Mouse (Mus musculus) embryonic facial prominence, embryonic 10.5 days (tissue): ENCODE measurements around the gene Lancl3. TPM values are rescaled to one million over a fixed set of nuclear protein-coding genes. Genes with fewer than 3 reads are reported as not detected.
"Not testable (repeated sequence)": the region's sequence is repeated elsewhere in the genome, so short reads cannot be mapped to it uniquely, and the experiment has no call there.

Source experiments
- DNase-seq: peaks from one replicate; pipeline ENCODE4 v3.0.0-alpha.2; 2017; ENCODE audit warnings: low spot score
- H3K27ac ChIP-seq: fragments of 300-500 bp; sonication (generic); replicated peaks from 2 replicates; pipeline ENCODE4 v1.5.1; 2016; ENCODE audit warnings: mild to moderate bottlenecking
- H3K27me3 ChIP-seq: fragments of 300-500 bp; sonication (generic); replicated peaks from 2 replicates; pipeline ENCODE4 v1.6.1; 2016; ENCODE audit warnings: low read depth, mild to moderate bottlenecking; ENCODE audit not compliant: poor library complexity, severe bottlenecking
- H3K36me3 ChIP-seq: fragments of 300-500 bp; sonication (generic); replicated peaks from 2 replicates; pipeline ENCODE4 v1.6.1; 2016; ENCODE audit warnings: mild to moderate bottlenecking, moderate library complexity
- H3K4me1 ChIP-seq: fragments of 300-500 bp; sonication (generic); 2 replicates; pipeline ENCODE4 v1.6.1; 2016
- H3K4me3 ChIP-seq: fragments of 300-500 bp; sonication (generic); 2 replicates; pipeline ENCODE4 v1.5.1; 2016; ENCODE audit warnings: mild to moderate bottlenecking, moderate library complexity
- H3K9me3 ChIP-seq: fragments of 300-500 bp; sonication (generic); 2 replicates; pipeline ENCODE4 v1.6.1; 2016; ENCODE audit warnings: mild to moderate bottlenecking
- WGBS: fragments of 180-500 bp; shearing (Covaris S2); methylation state at CpG from one replicate; pipeline ENCODE4 v1.1.7; 2016; 5-methylcytosine and 5-hydroxymethylcytosine counted together
- polyA plus RNA-seq: library from polyadenylated mRNA; unstranded; fragments of >200 nt; fragmentation: Nextera tagmentation; extraction: Ambion mirVana; gene quantifications from 2 replicates; pipeline ENCODE4 v1.2.1, GENCODE M21; 2016

The Lancl3 gene
- polyA plus RNA-seq, 1 experiment from 2014 or later, result 0.26 TPM

- no peaks in the 10 kb centered on the region for H3K36me3 ChIP-seq
- no peaks in the 10 kb centered on the region for H3K4me1 ChIP-seq
- H3K4me3 ChIP-seq, result peak within 1 kb of the TSS; percentile 64
- DNase-seq, result peak; percentile 77
- H3K27ac ChIP-seq, result peak within 1 kb of the TSS; percentile 71
- no peaks in the 10 kb centered on the region for H3K9me3 ChIP-seq
- WGBS, result 14% methylated on average over 94 of the region's 94 CpGs
- H3K27me3 ChIP-seq, result peaks cover 10% of the 10 kb centered on the region
These were observed 73.0 kb downstream of the Lancl3 start, which contains the start of gene Xk for GRCm38 (mm10) chrX:9272460-9273361. Gene Xk, plus strand, starts transcription at chrX:9272756.

GRCm38 (mm10) chrX:9273377-9274002 lies 73.8 kb downstream of the Lancl3 start:
- H3K27me3 ChIP-seq, result peaks cover 10% of the 10 kb centered on the region
- 61% methylated on average over 12 of the region's 12 CpGs for WGBS
- no peaks in the 10 kb centered on the region for H3K36me3 ChIP-seq
- no peak for DNase-seq
- no peak overlapping the region for H3K27ac ChIP-seq
- peak overlapping the region; percentile 64 for H3K4me3 ChIP-seq
- H3K4me1 ChIP-seq, result no peaks in the 10 kb centered on the region
- H3K9me3 ChIP-seq, result no peaks in the 10 kb centered on the region

GRCm38 (mm10) chrX:9274321-9274720 lies 74.6 kb downstream of the Lancl3 start:
- H3K27ac ChIP-seq, result no peak overlapping the region
- no peaks in the 10 kb centered on the region for H3K9me3 ChIP-seq
- no peak for DNase-seq
- H3K4me1 ChIP-seq, result no peaks in the 10 kb centered on the region
- WGBS, result 76% methylated on average over 8 of the region's 8 CpGs
- H3K27me3 ChIP-seq, result peaks cover 10% of the 10 kb centered on the region
- H3K36me3 ChIP-seq, result no peaks in the 10 kb centered on the region
- no peak overlapping the region for H3K4me3 ChIP-seq

GRCm38 (mm10) chrX:9283464-9283863 lies 83.8 kb downstream of the Lancl3 start, which contains the start of gene H2al1m:
Gene H2al1m, plus strand, starts transcription at chrX:9283764.
- H3K27me3 ChIP-seq, H3K36me3 ChIP-seq, H3K27ac ChIP-seq, DNase-seq, H3K4me1 ChIP-seq, H3K4me3 ChIP-seq, H3K9me3 ChIP-seq: not testable (repeated sequence)
- WGBS, result no CpG with 5 or more reads among the region's 1 CpGs

- not testable (repeated sequence) for DNase-seq, H3K36me3 ChIP-seq, H3K27ac ChIP-seq, H3K9me3 ChIP-seq, H3K4me1 ChIP-seq, H3K4me3 ChIP-seq, H3K27me3 ChIP-seq
- WGBS, result 86% methylated on average over 4 of the region's 4 CpGs
These were observed 93.6 kb downstream of the Lancl3 start for GRCm38 (mm10) chrX:9293140-9293829.

GRCm38 (mm10) chrX:9298413-9298864 lies 98.7 kb downstream of the Lancl3 start:
- Histone ChIP-seq H3K9me3 (no peaks in the 10 kb centered on the region), H3K36me3 (no peaks in the 10 kb centered on the region), H3K27me3 (no peaks in the 10 kb centered on the region), H3K4me3 (no peak overlapping the region), H3K4me1 (no peaks in the 10 kb centered on the region), H3K27ac (no peak overlapping the region)
- no peak for DNase-seq
- WGBS, result 87% methylated on average over 5 of the region's 5 CpGs

- no peak overlapping the region for H3K4me3 ChIP-seq
- no peaks in the 10 kb centered on the region for H3K4me1 ChIP-seq
- WGBS, result 84% methylated on average over 5 of the region's 5 CpGs
- no peaks in the 10 kb centered on the region for H3K36me3 ChIP-seq
- H3K27ac ChIP-seq, result no peak overlapping the region
- H3K27me3 ChIP-seq, result no peaks in the 10 kb centered on the region
- H3K9me3 ChIP-seq, result no peaks in the 10 kb centered on the region
- DNase-seq, result no peak
These were observed 103.1 kb downstream of the Lancl3 start for GRCm38 (mm10) chrX:9302791-9303190.

- Histone ChIP-seq H3K4me3 (no peak overlapping the region), H3K4me1 (no peaks in the 10 kb centered on the region), H3K9me3 (no peaks in the 10 kb centered on the region), H3K36me3 (no peaks in the 10 kb centered on the region), H3K27me3 (no peaks in the 10 kb centered on the region), H3K27ac (no peak overlapping the region)
- no peak for DNase-seq
- WGBS, result 81% methylated on average over 1 of the region's 1 CpGs
These were observed 103.8 kb downstream of the Lancl3 start for GRCm38 (mm10) chrX:9303455-9303854.

- not testable (repeated sequence) for H3K36me3 ChIP-seq, H3K27me3 ChIP-seq, H3K4me1 ChIP-seq, H3K27ac ChIP-seq, H3K4me3 ChIP-seq, DNase-seq, H3K9me3 ChIP-seq
These were observed 116.8 kb downstream of the Lancl3 start for GRCm38 (mm10) chrX:9316457-9316856.

Other genes starting within 250 kb of the Lancl3 start
- gene Fthl17b, start 236.9 kb upstream of the Lancl3 start, polyA plus RNA-seq, result not detected in 2 replicates
- not detected in 2 replicates for gene Fthl17c, start 223.3 kb upstream of the Lancl3 start, polyA plus RNA-seq
- not detected in 2 replicates for gene Fthl17d, start 213.1 kb upstream of the Lancl3 start, polyA plus RNA-seq
- not detected in 2 replicates for gene Fthl17e, start 166.4 kb upstream of the Lancl3 start, polyA plus RNA-seq
- not detected in 2 replicates for gene Fthl17f, start 136.9 kb upstream of the Lancl3 start, polyA plus RNA-seq
- not detected in 2 replicates for gene 4930402K13Rik, start 95.3 kb upstream of the Lancl3 start, polyA plus RNA-seq
- gene Gm14862, start 57.0 kb downstream of the Lancl3 start, polyA plus RNA-seq, result not detected in 2 replicates
- 2.0 TPM in 2 replicates for gene Xk, start 72.9 kb downstream of the Lancl3 start, polyA plus RNA-seq
- gene H2al1m, start 83.9 kb downstream of the Lancl3 start, polyA plus RNA-seq, result not detected in 2 replicates
- not detected in 2 replicates for gene H2al1k, start 150.7 kb downstream of the Lancl3 start, polyA plus RNA-seq